Mouse (Mus musculus): ENCODE results near the gene Eif3b. TPM values are rescaled to one million over a fixed set of nuclear protein-coding genes. Genes with fewer than 3 reads are reported as not detected.

Eif3b gene
- polyA plus RNA-seq (2014; fragmentation: Illumina TruSeq; extraction: RNeasy Lipid Tissue Mini Kit (QIAGEN cat#74804); ENCODE audit: insufficient read depth, low read depth, low replicate concordance) = 95.9 TPM

DNA sequence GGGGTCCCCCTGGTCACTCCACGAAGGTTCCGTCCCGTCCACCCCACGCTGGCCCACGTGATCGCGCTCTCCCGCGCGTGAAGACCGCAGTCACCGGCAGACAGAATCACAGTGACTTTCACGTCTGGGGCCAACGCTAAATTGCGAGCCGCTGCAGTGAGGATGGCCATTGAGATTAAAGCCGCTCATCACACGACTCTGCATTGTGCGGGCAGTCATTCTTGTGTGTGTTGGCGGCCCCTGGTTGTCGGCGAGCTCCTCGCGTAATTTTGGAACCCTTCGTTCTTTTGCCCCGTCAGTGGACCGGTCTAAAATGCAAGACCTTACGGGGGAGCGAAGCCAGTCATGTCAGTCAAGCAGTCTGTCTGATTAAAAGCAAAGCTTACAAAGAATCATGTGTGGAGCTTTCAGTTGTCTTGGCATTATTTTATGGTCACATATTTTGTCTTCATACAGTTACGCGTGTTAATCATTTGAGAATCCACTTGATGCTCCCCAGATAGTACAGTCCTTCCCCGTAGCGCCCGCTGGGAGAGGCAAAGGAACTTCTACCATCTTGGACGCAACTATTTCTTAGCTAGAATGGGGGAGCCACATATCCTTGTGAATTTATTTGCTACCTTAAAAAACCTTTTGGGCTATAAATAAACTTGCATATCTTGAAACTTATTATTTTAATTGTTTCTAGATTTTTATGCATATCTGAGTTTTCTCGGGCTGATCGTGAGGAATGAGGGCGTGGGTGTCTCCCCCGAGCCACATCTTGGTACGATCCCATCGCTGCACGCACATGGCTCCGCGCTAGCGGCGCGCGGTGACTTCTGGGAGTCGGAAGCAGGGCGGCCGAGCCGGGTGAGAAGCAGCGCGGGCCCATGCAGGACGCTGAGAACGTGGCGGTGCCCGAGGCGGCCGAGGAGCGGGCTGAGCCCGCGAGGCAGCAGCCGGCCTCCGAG is at the start of gene Eif3b:
Gene Eif3b (plus strand): TSS at position 840 of the 953 bp plus-strand sequence.

DNA sequence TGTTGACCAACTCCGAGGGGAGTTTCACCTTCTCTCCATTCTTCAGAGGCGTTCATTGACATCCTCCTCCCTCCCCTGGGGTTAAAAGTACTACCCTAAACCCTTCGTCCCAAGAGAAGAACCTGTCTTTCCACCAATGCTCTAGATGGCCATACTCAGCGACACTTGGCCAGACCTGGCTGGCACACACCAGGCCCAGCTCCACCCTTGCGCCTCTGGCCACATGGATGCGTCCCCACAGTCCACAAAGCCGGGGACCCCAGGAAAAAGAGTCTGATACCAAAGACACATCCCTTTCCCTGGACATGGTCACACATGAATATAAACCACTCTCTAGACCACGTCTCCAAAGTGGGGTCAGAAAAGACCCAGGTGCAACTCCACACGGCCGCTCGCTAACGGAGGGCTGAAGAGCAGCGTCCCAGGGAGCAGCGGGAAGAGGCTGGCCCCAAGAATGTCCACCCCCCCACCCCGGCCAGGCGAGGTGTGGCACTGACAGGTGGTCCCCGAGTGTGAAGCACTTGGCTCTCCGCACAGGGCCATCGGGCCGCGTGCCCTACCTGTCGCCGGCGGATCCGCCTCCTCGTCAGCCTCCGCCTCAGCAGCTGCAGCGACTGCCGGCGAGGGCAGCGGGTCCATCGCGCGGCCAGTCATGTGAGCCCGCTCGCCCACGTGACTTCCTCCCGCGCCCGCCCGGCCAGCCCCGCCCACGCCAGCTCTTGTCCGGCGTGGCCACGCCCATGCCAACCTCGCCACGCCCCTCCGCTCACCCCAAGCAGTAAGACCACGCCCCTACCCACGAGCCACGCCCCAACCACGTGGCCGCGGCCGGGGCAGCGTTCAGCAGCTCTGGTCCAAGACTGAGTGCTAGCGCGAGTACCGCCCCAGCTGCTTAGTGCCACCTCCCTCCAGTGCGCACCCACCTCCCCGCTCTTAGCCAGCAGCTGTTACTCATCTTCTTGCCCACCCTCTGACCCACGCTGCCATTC is 30.2 kb upstream of the Eif3b start, which contains the start of gene Snx8:
Gene Snx8 (minus strand): TSS at position 675 of the 989 bp plus-strand sequence.

DNA sequence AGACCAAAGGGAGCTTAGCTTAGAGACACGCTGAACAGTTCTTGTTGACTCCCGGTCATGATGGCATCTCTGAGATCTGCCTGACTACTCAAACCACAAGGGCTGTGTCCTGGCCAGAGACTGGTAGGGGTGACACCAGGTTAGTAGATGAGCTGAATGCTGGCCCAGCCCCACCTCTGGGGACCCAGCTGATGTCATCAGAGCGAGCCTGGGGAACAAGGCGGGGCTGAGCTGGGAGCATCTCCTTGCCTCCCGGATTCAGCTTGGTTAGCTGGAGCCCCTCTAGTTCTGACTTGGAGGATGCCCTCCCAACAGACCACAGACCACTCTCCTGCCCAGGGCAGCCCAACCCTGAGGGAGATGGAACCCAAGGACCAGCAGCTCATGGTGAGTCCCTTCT is 26.2 kb downstream of the Eif3b start, which contains the start of gene Gm4869:
Gene Gm4869 (plus strand): TSS at position 301 of the 400 bp plus-strand sequence.

Other genes with a start within 250 kb of the Eif3b start
- 6.7 TPM for gene Mad1l1, start 97.8 kb upstream of the Eif3b start, polyA plus RNA-seq (2014; fragmentation: Illumina TruSeq; extraction: RNeasy Lipid Tissue Mini Kit (QIAGEN cat#74804); ENCODE audit: insufficient read depth, low read depth, low replicate concordance)
- gene Nudt1, start 97.7 kb upstream of the Eif3b start, polyA plus RNA-seq (2014; fragmentation: Illumina TruSeq; extraction: RNeasy Lipid Tissue Mini Kit (QIAGEN cat#74804); ENCODE audit: insufficient read depth, low read depth, low replicate concordance) = 19.1 TPM
- 7.8 TPM for gene Mrm2, start 87.4 kb upstream of the Eif3b start, polyA plus RNA-seq (2014; fragmentation: Illumina TruSeq; extraction: RNeasy Lipid Tissue Mini Kit (QIAGEN cat#74804); ENCODE audit: insufficient read depth, low read depth, low replicate concordance)
- 18.7 TPM for gene Snx8, start 30.1 kb upstream of the Eif3b start, polyA plus RNA-seq (2014; fragmentation: Illumina TruSeq; extraction: RNeasy Lipid Tissue Mini Kit (QIAGEN cat#74804); ENCODE audit: insufficient read depth, low read depth, low replicate concordance)
- gene Gm4869, start 26.3 kb downstream of the Eif3b start, polyA plus RNA-seq (2014; fragmentation: Illumina TruSeq; extraction: RNeasy Lipid Tissue Mini Kit (QIAGEN cat#74804); ENCODE audit: insufficient read depth, low read depth, low replicate concordance) = not detected
- 21.9 TPM for gene Chst12, start 86.2 kb downstream of the Eif3b start, polyA plus RNA-seq (2014; fragmentation: Illumina TruSeq; extraction: RNeasy Lipid Tissue Mini Kit (QIAGEN cat#74804); ENCODE audit: insufficient read depth, low read depth, low replicate concordance)
- not detected for gene Grifin, start 145.7 kb downstream of the Eif3b start, polyA plus RNA-seq (2014; fragmentation: Illumina TruSeq; extraction: RNeasy Lipid Tissue Mini Kit (QIAGEN cat#74804); ENCODE audit: insufficient read depth, low read depth, low replicate concordance)
- gene Lfng, start 188.0 kb downstream of the Eif3b start, polyA plus RNA-seq (2014; fragmentation: Illumina TruSeq; extraction: RNeasy Lipid Tissue Mini Kit (QIAGEN cat#74804); ENCODE audit: insufficient read depth, low read depth, low replicate concordance) = 40.2 TPM
- gene Ttyh3, start 229.7 kb downstream of the Eif3b start, polyA plus RNA-seq (2014; fragmentation: Illumina TruSeq; extraction: RNeasy Lipid Tissue Mini Kit (QIAGEN cat#74804); ENCODE audit: insufficient read depth, low read depth, low replicate concordance) = 18.1 TPM

Data from lung, adult 10 weeks (tissue).